Mouse (Mus musculus) C2C12 (cell line): ENCODE results near the gene Psmb4. TPM values are rescaled to one million over a fixed set of nuclear protein-coding genes. Genes with fewer than 3 reads are reported as not detected.

Experiments used
- H3K27me3 ChIP-seq: one replicate; pipeline ENCODE4 v1.6.1; 2011; ENCODE audit not compliant: control insufficient read depth, insufficient read depth, insufficient read length
- H3K36me3 ChIP-seq: one replicate; pipeline ENCODE4 v1.6.1; 2011; ENCODE audit not compliant: control insufficient read depth, insufficient read depth
- H3K4me3 ChIP-seq: one replicate; pipeline ENCODE4 v1.5.1; 2011; ENCODE audit warnings: mild to moderate bottlenecking, control low read depth; ENCODE audit not compliant: poor library complexity, insufficient read depth, severe bottlenecking
- H3K79me2 ChIP-seq: one replicate; pipeline ENCODE4 v1.6.1; 2011; ENCODE audit not compliant: control insufficient read depth, insufficient read depth
- H3K79me3 ChIP-seq: one replicate; pipeline ENCODE4 v1.6.1; 2011; ENCODE audit warnings: low read depth, control low read depth
- H3ac ChIP-seq: one replicate; pipeline ENCODE3; 2011; ENCODE audit warnings: low read depth; ENCODE audit not compliant: control insufficient read depth, insufficient read length
- CEBPB ChIP-seq: IDR thresholded peaks from one replicate; pipeline ENCODE4 v1.6.1; 2011; ENCODE audit warnings: low read depth, mild to moderate bottlenecking, control low read depth, moderate library complexity
- CTCF ChIP-seq: IDR thresholded peaks from one replicate; pipeline ENCODE4 v1.5.1; 2011; ENCODE audit not compliant: control insufficient read depth, insufficient read depth, insufficient read length
- FOSL1 ChIP-seq: IDR thresholded peaks from one replicate; pipeline ENCODE4 v1.8.0; 2011; ENCODE audit warnings: mild to moderate bottlenecking, low read length; ENCODE audit not compliant: poor library complexity, insufficient read depth, severe bottlenecking
- MAX ChIP-seq: IDR thresholded peaks from one replicate; pipeline ENCODE4 v1.6.1; 2011; ENCODE audit warnings: mild to moderate bottlenecking, control low read depth
- MYOD1 ChIP-seq: IDR thresholded peaks from one replicate; pipeline ENCODE4 v1.6.1; 2011; ENCODE audit warnings: low read depth; ENCODE audit not compliant: control insufficient read depth, insufficient read length
- MYOG ChIP-seq: IDR thresholded peaks from one replicate; pipeline ENCODE4 v1.6.1; 2011; ENCODE audit not compliant: control insufficient read depth, insufficient read length; ENCODE audit errors: extremely low read depth
- USF1 ChIP-seq: IDR thresholded peaks from one replicate; pipeline ENCODE4 v1.6.1; 2011; ENCODE audit warnings: low read depth, mild to moderate bottlenecking, control low read depth, moderate library complexity
- polyA plus RNA-seq: library from polyadenylated mRNA; unstranded; fragments of >200 nt; fragmentation: generic; extraction: Trizol; gene quantifications from one replicate; pipeline ENCODE4 v1.2.1, GENCODE M21; 2012; ENCODE audit warnings: missing spikeins

Psmb4 gene
- polyA plus RNA-seq, 1 experiment = 496 TPM

DNA sequence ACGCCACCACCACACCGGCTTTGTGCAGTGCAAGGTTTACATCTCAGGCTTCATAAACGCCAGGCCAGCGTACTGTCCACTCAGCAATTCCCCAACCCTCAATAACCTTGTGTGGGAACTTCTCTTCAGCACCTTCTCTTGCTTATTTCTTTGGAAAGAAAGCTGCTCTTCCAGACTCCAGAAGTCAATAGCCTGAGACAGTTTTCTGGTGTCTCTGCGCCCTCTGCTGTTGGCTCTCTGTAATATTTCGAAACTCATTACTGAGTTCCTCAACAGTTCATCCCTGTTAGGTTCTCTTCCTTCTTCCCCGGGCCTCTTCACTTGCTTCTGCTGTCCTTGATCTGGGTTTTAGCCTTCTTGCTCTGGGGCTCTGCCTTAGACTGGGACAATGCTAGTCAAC lies 16.0 kb upstream of the Psmb4 start:
- Histone ChIP-seq H3K79me2 (no peaks in the 10 kb centered on the region), H3K79me3 (no peaks in the 10 kb centered on the region), H3K4me3 (no peak overlapping the region), H3ac (no peak overlapping the region), H3K27me3 (peaks cover 3% of the 10 kb centered on the region), H3K36me3 (no peaks in the 10 kb centered on the region)
- no peak for TF ChIP-seq CTCF
- no peak for TF ChIP-seq MAX
- no peak for TF ChIP-seq MYOG
- TF ChIP-seq FOSL1 = no peak
- TF ChIP-seq CEBPB = no peak
- TF ChIP-seq MYOD1 = no peak
- TF ChIP-seq USF1 = no peak

- no peak overlapping the region for H3ac ChIP-seq
- H3K36me3 ChIP-seq = no peaks in the 10 kb centered on the region
- H3K27me3 ChIP-seq = peaks cover 4% of the 10 kb centered on the region
- TF ChIP-seq FOSL1 (no peak), CTCF (no peak), USF1 (no peak), CEBPB (no peak), MYOD1 (no peak), MYOG (no peak), MAX (no peak)
- H3K79me2 ChIP-seq = no peaks in the 10 kb centered on the region
- H3K79me3 ChIP-seq = no peaks in the 10 kb centered on the region
- no peak overlapping the region for H3K4me3 ChIP-seq
Observed at GRCm38 (mm10) chr3:94894076-94894475, 7.3 kb upstream of the Psmb4 start.

GRCm38 (mm10) chr3:94888595-94888994 lies 1.8 kb upstream of the Psmb4 start:
- peaks cover 25% of the 10 kb centered on the region for H3K36me3 ChIP-seq

DNA sequence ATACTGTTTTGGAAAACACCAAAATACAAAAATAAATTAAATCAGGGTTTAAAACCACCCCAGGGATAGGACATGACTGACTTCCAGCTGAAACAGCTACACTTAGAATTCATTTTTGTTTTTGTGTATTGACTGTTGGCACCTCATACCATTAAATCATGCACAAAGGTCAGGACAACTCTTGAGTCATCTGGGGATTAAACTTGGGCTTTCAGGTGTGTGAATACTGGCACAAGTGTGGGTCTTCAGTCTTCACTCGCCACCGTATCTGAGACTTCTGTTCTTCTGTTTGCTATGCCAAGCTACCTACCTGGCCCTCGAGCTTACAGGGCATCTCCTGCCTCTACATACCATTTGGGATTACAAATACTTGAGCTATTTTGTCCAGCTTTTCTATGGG lies 4.2 kb downstream of the Psmb4 start:
- Histone ChIP-seq H3K4me3 (no peak overlapping the region), H3K79me3 (peaks cover 22% of the 10 kb centered on the region), H3ac (no peak overlapping the region), H3K36me3 (peaks cover 76% of the 10 kb centered on the region), H3K27me3 (no peaks in the 10 kb centered on the region), H3K79me2 (peaks cover 31% of the 10 kb centered on the region)
- TF ChIP-seq MAX = no peak
- TF ChIP-seq FOSL1 = no peak
- TF ChIP-seq MYOG = no peak
- no peak for TF ChIP-seq MYOD1
- no peak for TF ChIP-seq USF1
- TF ChIP-seq CTCF = no peak
- no peak for TF ChIP-seq CEBPB

More at GRCm38 (mm10) chr3:94888595-94888994, 1.8 kb upstream of the Psmb4 start:
- no peak for TF ChIP-seq MYOG
- peak; percentile 31 for TF ChIP-seq CTCF
- Histone ChIP-seq H3K27me3 (no peaks in the 10 kb centered on the region), H3ac (no peak overlapping the region), H3K4me3 (no peak overlapping the region), H3K79me2 (peaks cover 31% of the 10 kb centered on the region), H3K79me3 (peaks cover 22% of the 10 kb centered on the region)

- no peak overlapping the region for H3ac ChIP-seq
- TF ChIP-seq CEBPB (no peak), FOSL1 (no peak), MAX (no peak), CTCF (no peak), USF1 (no peak), MYOG (no peak), MYOD1 (no peak)
- H3K4me3 ChIP-seq = no peak overlapping the region
- H3K79me2 ChIP-seq = peaks cover 28% of the 10 kb centered on the region
- H3K79me3 ChIP-seq = peaks cover 22% of the 10 kb centered on the region
- H3K36me3 ChIP-seq = peaks cover 84% of the 10 kb centered on the region
- no peaks in the 10 kb centered on the region for H3K27me3 ChIP-seq
Observed at GRCm38 (mm10) chr3:94881840-94882239, 4.9 kb downstream of the Psmb4 start.

DNA sequence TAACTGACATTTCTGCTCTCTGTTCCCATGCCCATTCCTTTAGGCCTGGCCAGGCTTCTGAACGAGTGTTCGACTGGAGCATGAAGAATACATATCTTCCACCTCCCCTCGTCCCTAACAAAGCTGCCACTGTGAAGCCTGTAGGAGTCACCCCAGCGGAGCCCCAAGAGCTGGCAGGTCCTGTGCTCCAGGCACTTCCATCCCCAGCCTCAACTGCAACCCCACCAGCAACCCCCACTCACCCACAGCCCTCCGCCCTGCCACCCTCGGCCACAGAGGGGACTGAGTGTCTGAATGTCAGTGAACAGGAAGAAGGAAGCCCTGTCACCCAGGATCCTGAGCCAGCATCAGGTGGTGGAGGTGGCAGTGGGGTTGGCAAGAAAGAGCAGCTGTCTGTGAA lies 8.1 kb downstream of the Psmb4 start:
- Histone ChIP-seq H3K79me2 (no peaks in the 10 kb centered on the region), H3K4me3 (no peak overlapping the region), H3K79me3 (no peaks in the 10 kb centered on the region), H3K27me3 (no peaks in the 10 kb centered on the region), H3ac (no peak overlapping the region), H3K36me3 (peaks cover 90% of the 10 kb centered on the region)
- TF ChIP-seq MAX = no peak
- no peak for TF ChIP-seq FOSL1
- TF ChIP-seq CEBPB = no peak
- no peak for TF ChIP-seq MYOD1
- TF ChIP-seq USF1 = no peak
- no peak for TF ChIP-seq MYOG
- no peak for TF ChIP-seq CTCF
